Mouse (Mus musculus) kidney, embryonic 16.5 days (tissue): ENCODE results near the gene 4930415O20Rik. TPM values are rescaled to one million over a fixed set of nuclear protein-coding genes. Genes with fewer than 3 reads are reported as not detected.
"Not testable (repeated sequence)": the region's sequence is repeated elsewhere in the genome, so short reads cannot be mapped to it uniquely, and the experiment has no call there.

Experiments used
- ATAC-seq: fragments of 200-750 bp; cut with Nextera tagmentation; 2 replicates; pipeline ENCODE4 v1.8.0; 2017; ENCODE audit warnings: moderate TSS enrichment; ENCODE audit not compliant: low FRiP score, low TSS enrichment
- H3K27ac ChIP-seq: fragments of 300-500 bp; sonication (generic); 2 replicates; pipeline ENCODE4 v1.5.1; 2014; ENCODE audit warnings: low read length
- H3K27me3 ChIP-seq: fragments of 300-500 bp; sonication (generic); 2 replicates; pipeline ENCODE4 v1.6.1; 2014; ENCODE audit warnings: low read length, control low read depth, mixed read lengths; ENCODE audit not compliant: insufficient read depth
- H3K36me3 ChIP-seq: fragments of 300-500 bp; sonication (generic); 2 replicates; pipeline ENCODE4 v1.6.1; 2014; ENCODE audit warnings: low read length, control low read depth, mixed read lengths; ENCODE audit not compliant: insufficient read depth
- H3K4me1 ChIP-seq: fragments of 300-500 bp; sonication (generic); 2 replicates; pipeline ENCODE4 v1.6.1; 2014; ENCODE audit warnings: low read length, control low read depth, mixed read lengths; ENCODE audit not compliant: insufficient read depth
- H3K4me2 ChIP-seq: fragments of 300-500 bp; sonication (generic); replicated peaks from 2 replicates; pipeline ENCODE4 v1.6.1; 2014; ENCODE audit warnings: low read depth, low read length
- H3K4me3 ChIP-seq: fragments of 300-500 bp; sonication (generic); 2 replicates; pipeline ENCODE4 v1.5.1; 2014; ENCODE audit warnings: mild to moderate bottlenecking, low read length
- H3K9ac ChIP-seq: fragments of 300-500 bp; sonication (generic); replicated peaks from 2 replicates; pipeline ENCODE4 v1.6.1; 2014; ENCODE audit warnings: low read length
- H3K9me3 ChIP-seq: fragments of 300-500 bp; sonication (generic); 2 replicates; pipeline ENCODE4 v1.6.1; 2016; ENCODE audit warnings: low read length, control low read depth
- WGBS: fragments of 180-500 bp; shearing (Covaris S2); extraction: QIAGEN DNeasy Blood & Tissue Kit; methylation state at CpG from one replicate; pipeline ENCODE4 v1.1.7; 2014; 5-methylcytosine and 5-hydroxymethylcytosine counted together
- polyA plus RNA-seq: library from polyadenylated mRNA; unstranded; fragments of >200 nt; fragmentation: Nextera tagmentation; extraction: Ambion mirVana; gene quantifications from 2 replicates; pipeline ENCODE4 v1.2.1, GENCODE M21; 2015

4930415O20Rik gene
- polyA plus RNA-seq, 1 experiment from 2014 or later = 0.41 TPM

DNA sequence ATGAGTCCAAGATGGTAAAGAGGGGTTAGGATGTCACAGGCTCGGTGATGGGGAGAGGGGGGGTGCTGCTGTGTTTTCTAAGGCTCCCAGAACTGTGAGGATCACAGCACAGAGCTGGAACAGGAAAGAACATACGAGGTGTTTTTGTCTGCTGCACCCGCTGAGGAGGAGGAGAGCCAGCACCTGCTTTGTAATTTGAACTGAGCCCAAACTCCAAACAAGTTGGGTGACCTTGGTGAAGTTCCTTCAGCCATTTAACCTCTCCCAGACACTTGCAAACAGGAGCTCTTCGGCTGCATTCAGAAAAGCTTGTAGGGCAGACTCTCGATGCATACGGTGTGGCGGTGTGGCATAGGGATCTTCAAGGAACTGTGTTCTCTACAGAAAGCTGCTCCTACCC lies 14.6 kb downstream of the 4930415O20Rik start:
- 23% methylated on average over 7 of the region's 7 CpGs for WGBS
- Histone ChIP-seq H3K4me1 (no peaks in the 10 kb centered on the region), H3K36me3 (peaks cover 4% of the 10 kb centered on the region; the same call in 1 of the 2 replicates), H3K9ac (peak overlapping the region; percentile 20; the same call in 1 of the 2 replicates), H3K27me3 (no peaks in the 10 kb centered on the region), H3K4me2 (no peak overlapping the region), H3K4me3 (no peak overlapping the region), H3K9me3 (no peaks in the 10 kb centered on the region), H3K27ac (0 out of 2 replicates have a peak overlapping the region, but pooled peaks have one; percentile 11)
- ATAC-seq = no peak

DNA sequence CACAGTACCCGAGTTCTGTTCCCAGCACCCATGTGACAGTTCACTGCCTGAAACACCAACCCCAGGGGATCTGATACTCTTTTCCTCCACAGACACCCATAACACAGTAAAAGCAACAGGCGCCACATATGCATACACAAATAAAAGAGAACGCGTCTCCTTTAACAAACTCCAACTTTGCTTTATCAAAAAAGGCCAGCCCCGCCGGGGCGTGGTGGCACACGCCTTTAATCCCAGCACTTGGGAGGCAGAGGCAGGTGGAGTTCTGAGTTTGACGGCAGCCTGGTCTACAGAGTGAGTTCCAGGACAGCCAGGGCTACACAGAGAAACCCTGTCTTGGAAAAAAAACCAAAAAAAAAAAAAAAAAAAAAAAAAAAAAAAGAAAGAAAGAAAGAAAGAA lies 15.3 kb downstream of the 4930415O20Rik start:
- not testable (repeated sequence) for H3K9me3 ChIP-seq, H3K9ac ChIP-seq, H3K4me2 ChIP-seq, H3K36me3 ChIP-seq, ATAC-seq, H3K27ac ChIP-seq, H3K4me3 ChIP-seq, H3K27me3 ChIP-seq, H3K4me1 ChIP-seq
- WGBS = 83% methylated on average over 9 of the region's 9 CpGs

DNA sequence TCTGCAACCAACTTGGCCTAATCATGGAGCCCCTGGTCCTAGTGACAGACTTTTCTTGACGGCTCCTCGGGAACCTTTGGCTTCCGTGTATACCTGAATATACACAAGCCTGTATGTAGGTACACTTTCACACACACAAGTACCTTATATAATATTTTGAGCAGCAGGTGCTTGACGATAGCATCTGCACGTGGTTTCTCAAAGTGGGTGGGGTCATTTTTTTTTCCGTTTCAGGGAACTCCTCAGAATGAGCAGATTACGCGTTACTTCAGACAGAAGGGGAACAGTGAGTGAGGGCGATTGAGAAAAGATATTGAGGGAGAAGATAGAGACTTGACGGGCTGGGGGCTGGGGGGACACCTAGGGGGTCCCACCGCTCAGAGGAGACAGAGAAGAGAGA lies 16.9 kb downstream of the 4930415O20Rik start:
- H3K4me1 ChIP-seq = no peaks in the 10 kb centered on the region
- peaks cover 20% of the 10 kb centered on the region for H3K36me3 ChIP-seq
- no peaks in the 10 kb centered on the region for H3K27me3 ChIP-seq
- no peak overlapping the region for H3K4me3 ChIP-seq
- ATAC-seq = no peak
- H3K4me2 ChIP-seq = no peak overlapping the region
- 90% methylated on average over 11 of the region's 11 CpGs for WGBS
- no peaks in the 10 kb centered on the region for H3K9me3 ChIP-seq
- no peak overlapping the region for H3K27ac ChIP-seq
- H3K9ac ChIP-seq = no peak overlapping the region

DNA sequence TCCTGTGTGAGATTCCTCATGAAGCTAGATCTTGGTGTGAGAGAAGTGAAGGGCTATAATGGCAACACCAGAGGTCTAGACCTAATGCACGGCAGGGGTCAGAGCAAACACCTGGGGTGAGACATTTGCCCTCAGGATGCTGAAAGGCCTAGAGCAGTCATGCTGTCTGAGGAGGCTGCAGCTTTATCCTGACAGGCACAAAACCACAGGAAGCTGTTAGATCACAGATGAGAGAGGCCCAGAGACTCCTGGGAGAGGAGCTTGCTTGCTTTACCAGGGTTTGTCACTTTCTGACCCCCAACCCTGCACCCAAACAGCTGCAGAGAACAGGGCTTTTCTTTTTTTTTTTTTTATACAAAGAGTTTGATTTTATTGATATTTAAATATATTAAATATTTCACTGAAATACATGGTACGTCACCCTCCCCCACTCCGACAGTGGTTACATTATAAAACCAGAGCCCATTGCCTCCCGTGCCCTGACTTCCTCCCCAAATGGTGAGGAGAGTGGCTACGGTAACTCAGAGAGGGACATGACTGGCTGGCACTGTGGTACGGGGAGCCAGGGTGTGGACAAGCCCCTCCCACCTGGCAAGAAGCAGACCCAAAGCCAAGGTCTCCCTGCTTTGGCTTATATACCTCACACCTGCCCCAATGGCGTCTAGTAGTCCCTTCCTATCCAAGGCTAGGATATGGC lies 19.0 kb downstream of the 4930415O20Rik start:
- no peak overlapping the region for H3K27ac ChIP-seq
- H3K4me2 ChIP-seq = no peak overlapping the region
- peaks cover 40% of the 10 kb centered on the region for H3K36me3 ChIP-seq
- WGBS = 68% methylated on average over 7 of the region's 7 CpGs
- H3K27me3 ChIP-seq = no peaks in the 10 kb centered on the region
- no peak overlapping the region for H3K4me3 ChIP-seq
- H3K9ac ChIP-seq = no peak overlapping the region
- ATAC-seq = no peak
- H3K9me3 ChIP-seq = no peaks in the 10 kb centered on the region
- H3K4me1 ChIP-seq = no peaks in the 10 kb centered on the region

DNA sequence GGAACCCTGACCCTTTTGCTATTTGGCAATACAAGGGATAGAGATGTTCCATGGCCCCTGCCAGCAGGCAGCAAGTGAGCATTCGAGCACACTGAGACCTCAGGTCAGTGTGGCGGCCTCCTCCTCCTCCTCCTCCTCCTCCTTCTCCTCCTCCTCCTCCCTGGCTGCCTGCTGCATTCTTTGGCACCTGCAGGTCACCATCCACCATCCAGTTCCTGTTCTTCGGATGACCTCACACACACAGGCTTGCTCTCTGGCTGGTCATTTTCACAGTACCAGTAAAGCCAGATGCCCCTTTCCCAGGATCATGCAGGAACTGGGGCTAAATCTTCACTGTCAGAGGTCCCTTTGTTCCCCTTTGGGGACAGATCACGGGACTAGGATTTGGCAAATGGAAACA lies 20.6 kb downstream of the 4930415O20Rik start:
- H3K36me3 ChIP-seq = peaks cover 55% of the 10 kb centered on the region
- no peaks in the 10 kb centered on the region for H3K9me3 ChIP-seq
- no peaks in the 10 kb centered on the region for H3K4me1 ChIP-seq
- H3K27ac ChIP-seq = no peak overlapping the region
- H3K4me3 ChIP-seq = no peak overlapping the region
- ATAC-seq = no peak
- no peak overlapping the region for H3K4me2 ChIP-seq
- no peak overlapping the region for H3K9ac ChIP-seq
- no peaks in the 10 kb centered on the region for H3K27me3 ChIP-seq
- 58% methylated on average over 4 of the region's 4 CpGs for WGBS

DNA sequence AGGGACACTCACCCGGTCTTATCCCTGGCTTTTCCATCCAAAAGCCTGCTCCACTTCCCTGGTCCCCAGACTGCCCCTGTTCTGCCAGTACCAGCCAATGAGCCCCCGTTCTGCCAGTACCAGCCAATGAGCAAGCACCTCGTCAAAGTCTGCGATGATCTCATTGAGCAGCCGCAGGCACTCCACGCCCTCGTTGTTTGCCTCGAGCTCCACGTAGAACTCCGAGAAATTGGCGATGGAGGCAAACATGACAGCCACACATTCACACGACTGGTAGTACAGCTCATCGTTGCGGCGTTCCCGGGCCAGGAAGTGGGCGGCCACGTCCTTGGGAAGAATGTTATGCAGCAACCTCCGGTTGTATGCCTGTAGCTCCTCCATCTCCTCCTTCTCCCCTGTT lies 23.4 kb downstream of the 4930415O20Rik start:
- no peak for ATAC-seq
- H3K9ac ChIP-seq = no peak overlapping the region
- WGBS = 86% methylated on average over 19 of the region's 19 CpGs

DNA sequence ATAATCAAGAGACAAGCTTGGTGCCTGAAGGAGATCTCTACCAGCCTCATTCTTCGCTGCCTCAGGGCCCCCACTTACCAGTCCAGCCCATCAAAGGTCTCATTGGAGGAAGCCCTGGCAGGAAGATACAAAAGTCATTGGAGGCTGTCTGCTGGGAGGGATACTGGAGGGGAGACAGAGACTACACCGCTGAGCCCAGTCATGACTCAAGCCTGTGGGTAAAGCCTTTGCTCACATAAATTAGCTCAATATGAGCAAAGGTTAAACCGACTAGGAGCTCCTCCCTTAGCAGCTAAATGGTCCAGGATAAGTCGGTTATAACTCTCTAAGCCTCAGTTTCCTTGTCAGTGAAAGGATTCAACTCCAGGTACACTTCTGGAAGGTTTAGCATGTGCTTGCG lies 24.2 kb downstream of the 4930415O20Rik start:
- H3K4me2 ChIP-seq = no peak overlapping the region
- no peak overlapping the region for H3K9ac ChIP-seq
- H3K36me3 ChIP-seq = peaks cover 87% of the 10 kb centered on the region
- no peaks in the 10 kb centered on the region for H3K4me1 ChIP-seq
- 85% methylated on average over 5 of the region's 5 CpGs for WGBS
- H3K9me3 ChIP-seq = no peaks in the 10 kb centered on the region
- ATAC-seq = no peak
- no peak overlapping the region for H3K27ac ChIP-seq
- H3K27me3 ChIP-seq = no peaks in the 10 kb centered on the region
- H3K4me3 ChIP-seq = no peak overlapping the region

More for the DNA sequence above, 23.4 kb downstream of the 4930415O20Rik start:
- no peak overlapping the region for H3K4me3 ChIP-seq
- no peak overlapping the region for H3K27ac ChIP-seq
- H3K4me1 ChIP-seq = no peaks in the 10 kb centered on the region
- H3K36me3 ChIP-seq = peaks cover 81% of the 10 kb centered on the region
- no peaks in the 10 kb centered on the region for H3K9me3 ChIP-seq
- H3K27me3 ChIP-seq = no peaks in the 10 kb centered on the region
- H3K4me2 ChIP-seq = no peak overlapping the region

DNA sequence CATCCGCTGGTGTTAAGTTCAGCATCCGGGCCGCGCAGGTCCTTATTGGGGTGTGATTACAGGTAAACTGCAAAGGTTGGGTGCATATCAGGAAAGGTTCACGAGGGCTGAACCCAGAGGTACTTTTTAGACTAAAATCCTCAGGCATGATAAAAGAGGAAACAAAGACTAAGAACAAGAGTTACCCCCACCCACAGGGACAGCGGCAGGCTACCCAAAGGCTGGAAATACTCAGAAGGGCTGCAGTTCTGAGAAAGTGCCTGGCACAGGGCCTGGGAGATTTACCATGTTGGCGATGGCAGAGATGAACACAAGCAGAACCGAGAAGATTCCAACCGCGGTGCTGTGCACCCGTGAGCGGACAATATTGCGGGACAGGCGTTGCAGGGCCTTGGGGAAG lies 25.8 kb downstream of the 4930415O20Rik start:
- peaks cover 12% of the 10 kb centered on the region for H3K4me1 ChIP-seq
- H3K9me3 ChIP-seq = no peaks in the 10 kb centered on the region

DNA sequence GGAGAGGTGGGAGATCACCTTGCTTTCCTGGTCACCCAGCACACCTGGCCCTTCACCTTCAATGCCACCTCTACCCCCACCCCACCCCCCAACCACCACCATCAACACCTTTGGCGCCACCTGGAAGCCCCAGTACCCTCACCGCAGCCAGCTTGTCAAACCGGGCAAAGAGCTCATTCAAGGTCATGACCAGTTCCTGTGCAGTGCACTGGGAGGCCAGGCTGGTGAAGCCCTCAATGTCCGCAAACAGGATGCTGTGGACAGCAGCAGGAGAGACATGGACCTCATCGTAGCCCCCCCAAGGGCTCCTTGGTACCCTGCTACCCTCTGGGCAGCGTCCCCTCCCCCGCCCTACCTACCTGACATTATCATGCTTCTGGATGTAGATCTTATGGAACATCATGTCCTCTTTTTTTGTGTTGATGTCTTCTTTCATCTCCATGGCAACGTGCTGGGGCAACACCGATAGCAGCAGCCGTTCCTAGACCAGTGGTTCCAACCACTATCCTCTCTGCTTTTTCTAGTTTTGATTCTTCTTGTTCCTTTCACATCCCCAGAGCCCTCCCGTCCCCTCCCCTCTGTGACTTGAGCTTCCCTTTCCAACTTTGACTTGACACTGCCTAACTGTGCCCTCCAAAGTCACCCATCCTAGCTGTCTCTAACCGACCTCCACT lies 29.4 kb downstream of the 4930415O20Rik start:
- Histone ChIP-seq H3K4me2 (no peak overlapping the region), H3K36me3 (peaks cover 64% of the 10 kb centered on the region), H3K9me3 (no peaks in the 10 kb centered on the region), H3K4me1 (peaks cover 45% of the 10 kb centered on the region), H3K9ac (no peak overlapping the region), H3K4me3 (no peak overlapping the region), H3K27me3 (no peaks in the 10 kb centered on the region), H3K27ac (no peak overlapping the region)
- WGBS = 84% methylated on average over 12 of the region's 12 CpGs
- no peak for ATAC-seq

More for the DNA sequence above, 25.8 kb downstream of the 4930415O20Rik start:
- 93% methylated on average over 14 of the region's 14 CpGs for WGBS
- Histone ChIP-seq H3K9ac (no peak overlapping the region), H3K4me2 (no peak overlapping the region), H3K27ac (no peak overlapping the region), H3K27me3 (no peaks in the 10 kb centered on the region), H3K36me3 (peaks cover 86% of the 10 kb centered on the region), H3K4me3 (no peak overlapping the region)
- no peak for ATAC-seq

DNA sequence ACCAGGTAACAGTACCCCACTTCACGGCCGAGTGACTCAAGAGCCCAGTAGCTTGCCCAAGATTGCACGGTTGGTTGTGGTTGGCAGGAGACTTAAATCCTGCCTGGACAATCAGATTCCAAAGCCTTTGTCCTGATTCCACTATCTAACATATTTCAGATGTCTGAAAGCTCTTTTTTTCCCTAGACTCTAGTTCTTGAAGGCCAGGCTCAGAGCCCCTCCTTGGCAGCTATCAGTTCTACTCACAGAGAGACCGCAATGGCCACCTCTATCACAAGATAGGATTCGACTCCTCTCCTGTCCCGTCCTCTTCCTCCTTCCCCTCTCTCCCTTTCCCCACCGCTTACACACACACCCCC lies 31.0 kb downstream of the 4930415O20Rik start:
- 40% methylated on average over 7 of the region's 7 CpGs for WGBS
- H3K27me3 ChIP-seq = no peaks in the 10 kb centered on the region

More for the DNA sequence above, 31.0 kb downstream of the 4930415O20Rik start:
- no peak for ATAC-seq
- Histone ChIP-seq H3K9ac (peak overlapping the region; percentile 65), H3K27ac (peak overlapping the region; percentile 91), H3K4me1 (peaks cover 61% of the 10 kb centered on the region), H3K4me2 (peak overlapping the region; percentile 64), H3K4me3 (peak overlapping the region; percentile 45), H3K9me3 (no peaks in the 10 kb centered on the region), H3K36me3 (peaks cover 48% of the 10 kb centered on the region)
